Mouse (Mus musculus): ENCODE data around the gene Dnah9. TPM values are rescaled to one million over a fixed set of nuclear protein-coding genes. Genes with fewer than 3 reads are reported as not detected.

The Dnah9 gene
- total RNA-seq, 2 experiments from 2014 or later: not detected

DNA sequence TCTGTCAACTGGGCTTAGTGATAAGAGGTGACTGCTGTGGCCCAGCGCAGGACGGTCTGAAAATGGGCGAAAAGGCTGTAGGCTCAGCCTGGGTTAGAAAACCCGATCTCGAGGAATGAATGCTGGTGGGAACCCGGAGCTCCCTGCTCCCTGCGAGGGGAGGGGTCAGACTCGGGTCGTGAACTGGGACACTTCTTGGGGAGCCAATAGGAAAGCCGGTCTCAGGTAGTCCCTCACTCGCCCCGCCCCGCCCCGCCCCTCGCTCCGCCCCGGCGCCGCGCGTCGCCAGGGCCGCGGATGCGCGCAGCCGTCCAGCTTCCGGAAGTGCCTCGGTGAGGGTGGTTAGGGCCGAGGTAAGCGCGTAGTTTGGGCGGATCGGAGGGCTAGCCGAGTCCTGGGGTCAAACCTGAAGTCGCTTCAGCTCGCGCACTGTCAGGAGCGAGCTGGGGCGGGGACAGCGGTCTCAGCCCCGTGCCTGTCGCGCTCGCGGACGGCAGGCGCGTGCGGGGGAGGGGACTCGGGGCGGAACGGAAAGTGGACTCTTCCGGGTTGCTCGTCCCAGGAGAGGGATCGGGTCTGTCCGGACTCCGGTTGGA, 361.3 kb downstream of the Dnah9 start, which contains the start of gene Zkscan6:
Zkscan6 (plus strand) TSS at position 267 of the 596 bp plus-strand sequence.
- intact Hi-C loops (cut with DNase I): no loop called here
- no peak for TF ChIP-seq CTCF (IDR thresholded peaks at IDR 0.05)
- DNase-seq: peak; percentile 92
- Histone ChIP-seq H3K27ac (peak within 1 kb of the TSS; percentile 96), H3K4me3 (peak within 1 kb of the TSS; percentile 92)

DNA sequence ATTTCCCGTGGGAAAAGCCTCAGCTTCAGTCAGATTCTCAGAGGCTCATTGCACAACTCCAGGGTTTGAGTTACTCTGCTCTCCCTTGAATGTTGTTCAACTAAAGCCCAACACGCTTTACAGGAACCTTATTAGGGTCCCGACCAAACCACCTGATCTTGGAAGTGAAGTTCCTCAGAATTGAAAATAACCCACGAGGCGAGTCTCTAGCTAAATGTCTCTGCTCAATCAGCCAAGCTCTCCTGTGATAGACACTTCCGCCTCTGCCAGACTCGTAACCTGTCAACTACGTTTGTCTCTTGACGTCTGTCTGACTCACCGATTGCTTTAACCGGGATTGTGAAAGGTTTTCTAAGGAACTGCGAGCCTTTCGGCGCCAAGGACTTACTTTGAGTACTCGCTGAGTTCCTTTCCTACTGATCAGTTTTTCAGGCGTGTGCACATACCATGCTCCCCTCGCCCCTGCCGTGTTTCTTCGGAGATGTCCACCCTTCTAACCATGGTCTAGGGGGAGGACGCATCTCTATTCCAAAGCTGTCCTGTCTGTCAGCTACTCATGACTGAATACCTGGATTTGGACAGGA, 361.9 kb downstream of the Dnah9 start:
- no peak for TF ChIP-seq CTCF (IDR thresholded peaks at IDR 0.05)
- intact Hi-C loops (cut with DNase I): no loop called here
- peak overlapping the region; percentile 96 for H3K27ac ChIP-seq
- DNase-seq: peak; percentile 47
- peak overlapping the region; percentile 92 for H3K4me3 ChIP-seq

GRCm38 (mm10) chr11:65801899-65802298, 366.5 kb downstream of the Dnah9 start:
- Histone ChIP-seq H3K27ac (no peak overlapping the region), H3K4me3 (no peak overlapping the region)
- no peak for TF ChIP-seq CTCF (IDR thresholded peaks at IDR 0.05)
- no peak for DNase-seq
- intact Hi-C loops (cut with DNase I): no loop called here

- TF ChIP-seq CTCF (IDR thresholded peaks at IDR 0.05): no peak
- intact Hi-C loops (cut with DNase I): no loop called here
- DNase-seq: no peak
- Histone ChIP-seq H3K4me3 (no peak overlapping the region), H3K27ac (no peak overlapping the region)
These were observed 372.5 kb downstream of the Dnah9 start for GRCm38 (mm10) chr11:65795896-65796295.

DNA sequence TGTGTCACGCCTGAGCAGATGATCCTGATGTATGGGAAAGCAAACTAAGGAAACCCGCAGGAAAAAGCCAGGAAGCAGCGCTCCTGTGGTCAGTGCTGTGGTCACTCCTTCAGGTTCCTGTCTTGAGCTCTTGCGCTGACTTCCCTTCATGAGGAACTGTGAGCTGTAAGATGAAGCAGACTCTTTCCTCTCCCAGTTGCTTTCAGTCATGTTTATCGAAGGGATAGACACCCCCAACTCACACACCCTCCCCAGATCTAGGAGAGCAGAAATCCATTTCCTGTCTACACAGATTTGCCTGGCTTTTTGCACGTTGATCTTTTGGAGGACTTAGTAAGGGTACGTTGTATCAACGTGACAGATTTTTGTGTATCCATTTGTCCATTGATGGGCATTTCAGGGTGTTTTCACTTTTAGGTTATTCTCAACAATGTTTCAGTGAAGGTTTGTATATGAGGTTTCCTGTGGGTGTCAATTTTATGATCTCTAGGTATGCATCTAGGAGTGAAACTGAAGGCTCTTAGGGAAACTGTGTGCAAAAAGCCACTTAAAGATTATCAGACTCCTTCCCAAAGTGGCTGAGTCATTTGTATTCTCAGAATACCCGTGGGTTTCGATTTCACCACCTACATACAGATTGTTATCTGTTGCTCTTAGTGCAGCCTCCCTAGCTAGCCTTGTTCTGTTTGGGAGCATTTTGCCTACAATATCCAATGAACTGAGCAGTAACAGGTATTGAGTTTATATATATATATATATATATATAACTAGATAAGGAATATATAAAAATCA, 373.7 kb downstream of the Dnah9 start:
- no peak for DNase-seq
- Histone ChIP-seq H3K4me3 (no peak overlapping the region), H3K27ac (no peak overlapping the region)
- intact Hi-C loops (cut with DNase I): no loop called here
- no peak for TF ChIP-seq CTCF (IDR thresholded peaks at IDR 0.05)

- intact Hi-C loops (cut with DNase I): loop anchor here (5.0 kb wide), 1 partner anchor 61 kb away; no protein-coding TSS in a partner anchor
These were observed 380.2 kb downstream of the Dnah9 start, which contains the start of gene Map2k4 for GRCm38 (mm10) chr11:65788154-65788553. Gene Map2k4, minus strand, starts transcription at chr11:65788297.

DNA sequence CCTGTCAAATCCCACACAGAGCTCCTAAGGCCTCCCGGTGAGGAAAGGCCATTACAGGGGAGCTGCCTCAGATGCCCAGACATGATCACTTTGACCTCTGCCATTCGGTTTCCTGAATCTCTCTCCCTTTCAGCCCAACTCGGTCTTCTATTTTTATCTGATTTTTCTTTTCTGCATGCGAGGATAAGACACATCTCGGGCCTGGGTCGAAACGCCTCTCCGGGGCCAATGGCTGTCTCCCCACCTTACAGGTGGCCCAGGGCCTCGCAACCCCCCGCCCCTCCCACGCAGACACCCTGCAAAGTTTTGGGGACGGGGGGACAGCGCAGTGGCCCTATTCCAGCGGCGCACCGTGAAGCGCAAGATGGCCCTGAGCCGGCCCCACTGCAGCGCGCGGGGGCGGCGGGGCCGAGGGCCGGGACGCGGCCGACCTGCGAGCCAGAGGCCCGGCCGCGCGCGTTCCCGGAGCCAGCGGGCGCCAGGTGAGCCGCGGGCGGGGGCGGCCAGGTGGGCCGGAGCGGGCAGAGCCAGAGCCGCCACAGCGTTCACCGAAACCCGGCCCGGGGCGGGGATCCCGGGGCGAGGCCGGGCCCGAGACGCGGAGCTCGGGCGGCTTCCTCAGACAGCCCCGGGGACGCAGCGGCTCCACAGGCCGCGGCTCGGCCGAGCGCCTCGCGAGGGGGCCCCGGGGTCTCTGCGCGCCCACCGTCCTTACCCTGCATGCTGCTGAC, 380.8 kb downstream of the Dnah9 start:
- TF ChIP-seq CTCF (IDR thresholded peaks at IDR 0.05): no peak
- no peak for DNase-seq
- intact Hi-C loops (cut with DNase I): loop anchor here (5.0 kb wide), 1 partner anchor 60 kb away; no protein-coding TSS in a partner anchor
- H3K27ac ChIP-seq: peak overlapping the region; percentile 96
- peak overlapping the region; percentile 95 for H3K4me3 ChIP-seq

More at GRCm38 (mm10) chr11:65788154-65788553, 380.2 kb downstream of the Dnah9 start, which contains the start of gene Map2k4:
- Histone ChIP-seq H3K4me3 (peak within 1 kb of the TSS; percentile 95), H3K27ac (peak within 1 kb of the TSS; percentile 96)
- TF ChIP-seq CTCF (IDR thresholded peaks at IDR 0.05): peak; percentile 3; the same call in 1 of the 2 replicates
- peak; percentile 95 for DNase-seq

GRCm38 (mm10) chr11:65786160-65786559, 382.2 kb downstream of the Dnah9 start:
- DNase-seq: no peak
- Histone ChIP-seq H3K4me3 (no peak overlapping the region), H3K27ac (no peak overlapping the region)
- TF ChIP-seq CTCF (IDR thresholded peaks at IDR 0.05): no peak
- intact Hi-C loops (cut with DNase I): loop anchor here (5.0 kb wide), 1 partner anchor 59 kb away; no protein-coding TSS in a partner anchor

GRCm38 (mm10) chr11:65781596-65781995, 386.8 kb downstream of the Dnah9 start:
- Histone ChIP-seq H3K4me3 (no peak overlapping the region), H3K27ac (no peak overlapping the region)
- no peak for DNase-seq
- no peak for TF ChIP-seq CTCF (IDR thresholded peaks at IDR 0.05)
- intact Hi-C loops (cut with DNase I): no loop called here

Data from gastrocnemius, adult 2 months (tissue).